Mouse (Mus musculus): ENCODE data around the gene Stam.
"Not testable (repeated sequence)": the region's sequence is repeated elsewhere in the genome, so short reads cannot be mapped to it uniquely, and the experiment has no call there.

Gene Stam

DNA sequence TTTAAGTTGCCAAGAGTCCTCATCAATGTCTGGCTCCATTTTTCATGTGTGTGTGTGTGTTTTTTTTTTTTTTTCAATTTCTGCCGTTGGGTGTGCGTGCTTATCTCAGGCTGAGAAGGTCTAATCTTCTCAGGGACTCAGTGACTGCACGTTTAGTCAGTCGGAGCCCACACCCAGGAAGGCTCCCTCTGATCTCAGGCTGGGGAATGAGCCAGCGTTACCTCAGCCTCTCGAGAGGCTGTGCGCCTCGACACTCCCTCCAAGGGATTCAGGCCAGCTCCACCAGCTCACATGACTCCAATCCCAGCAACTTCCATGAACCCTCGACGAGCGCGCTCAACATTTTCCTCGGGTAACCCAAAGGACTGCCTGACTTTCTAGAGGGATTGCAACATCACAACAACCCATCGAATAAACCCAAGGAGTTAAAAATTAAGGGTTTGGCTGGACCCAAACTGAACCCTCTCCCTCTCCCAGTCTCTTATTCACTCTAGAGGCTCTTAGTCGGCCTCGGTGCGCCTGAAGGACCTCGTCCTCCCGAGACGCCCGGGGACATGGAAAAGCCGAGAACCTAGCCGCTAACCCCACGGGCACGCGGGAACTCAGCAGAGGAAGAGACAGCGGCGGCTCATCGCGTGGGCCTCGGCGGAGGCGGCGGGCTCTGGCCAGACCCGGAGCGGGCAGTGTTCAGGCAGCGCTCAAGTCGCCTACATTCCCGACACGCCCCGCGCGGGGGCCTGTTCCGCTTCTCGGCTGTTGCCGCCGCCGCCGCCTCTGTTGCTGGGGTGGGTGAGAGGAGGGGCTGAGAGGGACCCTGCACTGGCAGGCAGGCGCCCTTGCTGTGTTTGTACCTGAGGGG, at the start of gene Stam:
Gene Stam (plus strand): TSS at position 737 of the 859 bp plus-strand sequence.
- peak; percentile 93 for DNase-seq

GRCm38 (mm10) chr2:14041249-14041648, 32.6 kb upstream of the Stam start:
- no peak for DNase-seq

- DNase-seq: no peak
Measured at GRCm38 (mm10) chr2:14043011-14043410, 30.9 kb upstream of the Stam start.

GRCm38 (mm10) chr2:14043577-14044170, 30.2 kb upstream of the Stam start:
- DNase-seq: no peak

DNA sequence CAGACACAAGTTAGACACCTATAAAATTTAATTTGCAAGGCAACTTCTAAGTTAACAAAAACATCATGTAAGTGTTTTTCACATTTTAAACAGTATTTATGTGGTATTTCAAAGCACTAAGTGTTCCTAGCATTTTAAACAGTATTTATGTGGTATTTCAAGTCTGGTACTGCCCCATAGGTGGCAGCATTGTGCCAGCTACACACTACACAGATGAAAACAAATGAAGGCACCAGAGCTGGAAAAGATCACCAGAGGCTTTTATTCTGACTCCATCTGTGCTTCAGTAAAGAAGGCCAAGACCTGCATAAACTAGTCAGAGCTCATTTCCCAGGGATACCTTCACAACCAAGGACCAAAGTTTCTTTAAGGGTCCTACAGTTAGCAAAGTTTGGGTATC, 25.5 kb upstream of the Stam start:
- DNase-seq: peak; percentile 82 to 84

DNA sequence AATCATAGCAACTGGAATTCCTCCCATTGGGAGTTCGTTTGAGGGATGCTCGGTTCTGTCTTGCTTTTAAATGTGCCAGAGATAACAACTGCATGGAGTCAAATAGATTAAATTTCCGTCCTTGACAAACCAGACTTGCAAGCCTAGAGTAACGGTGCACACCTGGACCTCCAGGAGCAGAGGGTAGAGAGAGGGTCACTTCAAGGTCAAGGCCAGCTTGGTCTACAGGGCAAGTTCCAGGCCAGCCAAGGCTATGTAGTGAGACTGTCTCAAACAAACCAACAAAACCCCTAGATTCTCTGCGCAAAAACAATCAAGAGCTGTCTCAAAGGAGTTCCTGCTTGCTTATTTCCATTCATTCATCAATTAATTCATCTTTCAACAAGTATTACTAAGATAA, 25.1 kb upstream of the Stam start:
- DNase-seq: no peak

- DNase-seq: no peak
Measured at GRCm38 (mm10) chr2:14053618-14054017, 20.3 kb upstream of the Stam start.

DNA sequence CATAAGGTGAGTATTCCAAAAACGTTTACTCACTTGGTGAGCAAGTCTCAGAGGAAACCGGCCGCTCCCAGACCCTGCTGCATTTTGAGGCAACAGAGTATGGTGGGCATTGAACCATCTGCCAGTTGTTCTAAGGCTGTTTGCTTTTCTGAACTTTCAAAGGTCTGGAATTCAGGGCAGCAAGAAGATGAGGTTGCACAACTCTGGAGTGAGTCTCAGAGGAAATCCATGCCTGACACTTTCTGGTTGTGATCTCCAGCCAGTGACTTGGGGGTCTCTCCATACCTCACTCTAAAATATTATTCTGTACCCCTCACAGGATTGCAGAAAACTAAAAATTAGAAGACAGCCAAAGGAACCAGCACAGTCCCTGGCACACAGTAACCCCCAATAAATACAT, 19.7 kb upstream of the Stam start:
- DNase-seq: no peak

GRCm38 (mm10) chr2:14054716-14055115, 19.2 kb upstream of the Stam start:
- no peak for DNase-seq

GRCm38 (mm10) chr2:14055168-14055565, 18.7 kb upstream of the Stam start:
- peak; percentile 89 for DNase-seq

DNA sequence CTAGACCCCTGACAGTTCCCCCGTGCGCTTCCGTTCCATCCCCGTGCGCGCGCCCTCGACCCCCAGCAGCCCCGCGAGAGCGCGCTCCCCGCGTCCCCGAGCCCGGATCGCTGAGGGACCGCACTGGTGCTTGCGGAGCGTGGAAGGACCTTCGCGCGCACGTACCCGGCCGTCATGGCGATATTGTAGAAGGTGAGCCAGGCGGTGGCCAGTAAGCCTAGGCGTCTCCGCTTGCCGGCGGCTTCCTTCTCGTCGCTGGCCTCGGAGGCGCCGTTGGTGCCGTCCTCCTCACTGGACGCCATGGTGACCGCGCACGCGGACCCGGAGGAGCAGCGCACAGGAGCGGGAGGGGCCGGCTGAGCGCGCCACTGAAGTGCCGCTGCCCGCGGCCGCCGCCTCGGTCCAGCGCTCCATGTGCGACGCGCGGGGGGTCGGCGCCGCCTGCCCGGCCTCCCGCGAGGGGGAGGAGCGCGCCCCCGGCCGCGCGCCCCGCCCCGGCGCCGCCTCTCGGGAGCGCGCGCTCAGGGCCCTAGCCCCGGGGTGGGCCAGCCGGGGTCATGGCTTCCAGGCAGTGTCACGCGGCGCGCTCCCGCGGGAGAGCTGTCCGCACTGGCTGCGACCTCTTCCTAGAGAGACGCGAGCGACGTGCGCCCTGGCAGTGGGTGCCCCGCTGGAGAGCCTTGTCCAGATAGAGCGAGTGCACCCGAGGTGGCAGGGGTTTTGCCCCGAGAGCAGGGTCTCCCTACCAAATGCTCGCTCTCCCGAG, 18.1 kb upstream of the Stam start, which contains the start of gene Hacd1:
Gene Hacd1 (minus strand): TSS at position 570 of the 766 bp plus-strand sequence.
- DNase-seq: peak; percentile 95 to 96

- DNase-seq: no peak
Measured at GRCm38 (mm10) chr2:14065704-14066650, 7.9 kb upstream of the Stam start.

DNA sequence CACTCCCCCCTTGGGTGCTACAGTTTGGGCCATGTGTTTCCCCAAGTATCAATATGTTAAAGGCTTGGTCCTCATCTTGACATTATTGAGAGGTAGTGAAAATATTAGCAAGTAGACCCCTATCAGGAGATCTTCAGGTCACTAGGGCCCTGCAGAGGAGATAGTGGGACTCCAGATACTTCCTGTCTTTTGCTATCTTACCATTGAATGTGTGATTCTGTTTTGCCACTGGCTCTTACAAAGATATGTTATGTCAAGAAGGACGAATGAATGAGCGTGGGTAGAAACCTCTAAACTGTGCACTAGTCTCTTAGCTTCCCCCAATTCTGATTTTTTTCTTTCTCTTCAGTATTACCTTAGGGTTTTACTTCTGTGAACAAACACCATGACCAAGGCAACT, 4.9 kb upstream of the Stam start:
- DNase-seq: no peak

DNA sequence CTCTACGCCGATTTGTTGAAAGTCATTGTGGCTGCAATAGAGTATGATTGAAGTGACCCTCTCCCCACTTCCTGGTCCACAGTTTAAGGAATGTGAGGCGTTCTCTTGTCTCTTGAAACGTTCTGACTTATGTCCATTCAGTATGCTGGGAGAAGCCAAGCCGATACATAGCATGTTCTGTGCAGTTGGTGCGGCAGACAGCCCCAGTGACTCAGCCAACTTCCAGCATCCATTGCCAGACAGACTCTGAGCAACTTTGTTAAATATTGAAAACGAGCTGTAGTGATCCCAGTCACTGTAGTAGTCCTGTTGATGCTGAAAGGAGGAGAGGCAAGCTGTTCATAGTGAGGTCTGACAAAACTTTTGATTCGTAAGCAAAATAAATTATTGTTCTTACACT, 3.4 kb upstream of the Stam start:
- DNase-seq: no peak

DNA sequence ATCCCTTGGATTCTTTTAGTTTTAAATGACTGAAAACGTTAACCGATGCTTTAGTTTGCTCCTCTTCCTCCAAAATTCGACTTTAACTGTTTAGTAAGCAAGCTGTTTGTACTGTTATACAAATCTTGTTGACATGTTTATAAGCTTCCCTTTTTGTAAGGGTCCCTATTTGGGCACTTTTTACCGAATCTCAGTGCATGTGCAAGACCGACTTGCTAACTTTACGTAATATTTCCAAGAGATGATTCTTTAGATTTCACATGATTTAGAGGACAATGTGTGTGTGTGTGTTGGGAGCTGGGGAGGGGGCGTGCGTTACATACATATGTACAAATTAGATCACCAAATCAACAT, 913 bp upstream of the Stam start:
- DNase-seq: no peak

- peak in 1 of 2 experiments; percentile 54 for DNase-seq
Measured at GRCm38 (mm10) chr2:14074221-14074901, 463 bp downstream of the Stam start.

GRCm38 (mm10) chr2:14078527-14078926, 4.6 kb downstream of the Stam start:
- DNase-seq: not testable (repeated sequence)

DNA sequence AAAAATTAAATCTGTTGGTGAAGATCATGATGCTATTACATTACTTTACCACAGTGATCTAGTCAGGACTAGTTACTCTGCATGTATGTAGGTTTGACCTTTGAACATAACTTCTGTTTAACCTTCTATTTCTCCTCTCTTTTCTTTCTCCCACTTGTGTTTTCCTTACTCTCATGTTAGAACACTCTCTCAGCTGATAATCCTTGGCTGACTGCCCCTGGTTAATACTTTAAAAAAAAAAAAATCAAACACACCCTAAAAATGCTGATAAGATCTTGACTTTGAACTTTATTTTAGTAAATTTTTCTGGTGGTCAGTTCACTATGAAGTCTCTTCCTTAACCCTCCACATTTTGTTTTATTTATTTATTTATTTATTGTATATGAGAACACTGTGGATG, 26.6 kb downstream of the Stam start:
- no peak for DNase-seq

- DNase-seq: no peak
Measured at GRCm38 (mm10) chr2:14102603-14103002, 28.7 kb downstream of the Stam start.

- no peak for DNase-seq
Measured at GRCm38 (mm10) chr2:14103924-14104323, 30.0 kb downstream of the Stam start.

DNA sequence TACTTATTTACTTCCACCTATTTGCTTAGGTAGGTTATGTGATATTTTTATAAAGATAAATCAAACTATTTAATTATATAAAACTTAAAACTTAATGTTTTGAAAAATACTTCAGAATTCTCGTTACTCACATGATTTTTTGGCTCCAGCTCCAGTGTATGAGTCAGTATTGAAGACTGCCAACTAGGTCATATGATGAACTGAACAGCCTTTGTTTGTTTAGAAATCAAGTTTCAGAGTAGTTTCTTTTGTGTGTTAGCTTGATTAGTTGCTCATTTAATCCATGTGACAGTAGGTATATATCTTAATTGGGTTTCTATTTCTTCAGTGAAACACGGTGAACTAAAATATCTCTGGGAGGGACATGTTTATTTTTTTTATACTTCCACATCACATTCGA, 33.8 kb downstream of the Stam start:
- no peak for DNase-seq

DNA sequence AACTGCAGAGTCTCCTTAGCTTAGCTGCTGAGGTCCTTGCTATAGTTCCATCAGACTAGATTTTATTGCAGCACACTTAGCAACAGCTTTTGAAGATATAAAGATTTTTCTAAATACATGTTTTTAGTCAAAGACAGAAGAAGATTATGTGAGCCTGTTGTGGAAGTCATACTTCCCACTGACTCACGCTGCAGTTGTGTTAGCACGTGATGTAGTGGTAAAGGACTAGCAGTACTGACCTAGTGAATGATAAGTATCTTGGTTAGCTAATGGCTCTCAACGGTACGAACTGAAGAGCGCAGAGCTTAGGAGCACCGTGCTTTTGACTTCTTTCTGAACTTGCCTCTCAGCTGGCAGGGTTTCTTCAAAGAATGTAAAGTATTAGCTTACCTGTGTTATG, 52.5 kb downstream of the Stam start:
- DNase-seq: no peak
